9 mouse cellular contexts compared by ENCODE assay signal in the genomic region with DNA sequence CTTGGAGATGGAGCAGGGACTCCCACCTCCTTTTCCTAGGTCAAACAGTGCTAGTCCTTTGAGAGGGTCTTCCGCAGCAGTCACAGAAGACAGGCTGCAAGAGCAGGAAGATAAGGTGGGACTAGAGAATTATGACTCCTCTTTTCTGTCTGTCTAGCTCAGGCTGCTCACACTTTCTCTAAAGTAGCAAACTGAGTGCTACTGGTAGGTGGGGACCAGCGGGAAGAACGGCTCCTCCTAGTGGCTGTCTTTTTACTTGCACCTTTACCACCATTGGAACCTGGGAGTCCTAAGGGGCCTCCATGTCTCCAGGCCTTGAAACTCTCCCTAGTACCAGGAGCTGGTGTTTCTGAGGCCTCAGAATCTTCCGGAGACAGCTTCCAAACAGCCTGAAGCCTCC. TPM values are rescaled to one million over a fixed set of nuclear protein-coding genes. Genes with fewer than 3 reads are reported as not detected.
DNase-seq lines count a peak whose midpoint lies in the region; ATAC-seq lines count a peak whose summit lies in the region.
"Had no signal": no experiment of that assay in that cellular context is flagged by ENCODE, and none has a peak within 500 bp of the region (broad histone marks: within the 10 kb centered on the region; RNA-seq: fewer than 3 reads in every experiment).

No protein-coding gene starts in this region.

- no peak overlapping the region for H3K9ac ChIP-seq in liver, embryonic 13.5 days

- ATAC-seq in CD4-positive, CD25-positive, alpha-beta regulatory T cell, adult 4 months = peak; percentile 80
- ATAC-seq in liver, embryonic 13.5 days (ENCODE audit: low read depth) = peak; percentile 58

- H3K4me1 ChIP-seq in liver, embryonic 13.5 days (replicated peaks) = peaks cover 18% of the 10 kb centered on the region

- no peak overlapping the region for H3K27ac ChIP-seq in liver, embryonic 13.5 days

- peaks cover 24% of the 10 kb centered on the region for H3K27me3 ChIP-seq in liver, embryonic 13.5 days

- no peaks in the 10 kb centered on the region for H3K9me3 ChIP-seq in liver, embryonic 13.5 days (replicated peaks)

- WGBS in liver, embryonic 13.5 days (ENCODE audit: insufficient replicate concordance) = 15% methylated on average over 4 of the region's 4 CpGs

- peak; percentile 67 for DNase-seq in R1 (ENCODE audit: low read depth, low spot score)
- DNase-seq in cerebellum, postnatal 25 days = peak; percentile 65 to 84
- peak; percentile 83 for DNase-seq in heart, adult 8-10 months (ENCODE audit: low spot score)
- DNase-seq in kidney, postnatal 25 days = peak; percentile 60 to 83
- peak; percentile 54 for DNase-seq in liver, embryonic 13.5 days
- DNase-seq in retina, postnatal 1 day = peak; percentile 82
- peak; percentile 46 for DNase-seq in yolk sac, embryonic 10.5 days (ENCODE audit: low spot score)

- no peaks in the 10 kb centered on the region for H3K36me3 ChIP-seq in liver, embryonic 13.5 days

- H3K4me3 ChIP-seq in liver, embryonic 13.5 days (replicated peaks) = no peak overlapping the region

- H3K4me2 ChIP-seq in liver, embryonic 13.5 days = no peak overlapping the region

RNA-seq across cellular contexts. Expression of gene Syt8, which starts 0.9 kb away (rescaled TPM):
- polyA plus RNA-seq in CD4-positive, CD25-positive, alpha-beta regulatory T cell, adult 4 months (2017; shearing (Covaris generic)) = not detected
- under 1 TPM in 1 of 4 experiments, not detected in 3; 0.25 TPM for total RNA-seq in heart, adult 8-10 months (2022)
- not detected in 2 replicates for polyA plus RNA-seq in liver, embryonic 13.5 days (2015; fragmentation: Nextera tagmentation; extraction: Ambion mirVana)
- total RNA-seq: left cerebral cortex, adult 8-10 months had no signal

RNA-seq across cellular contexts. Expression of gene Tnni2, which starts 6.1 kb away (rescaled TPM):
- polyA plus RNA-seq in CD4-positive, CD25-positive, alpha-beta regulatory T cell, adult 4 months (2017; shearing (Covaris generic)) = not detected
- total RNA-seq in heart, adult 8-10 months (2022) = 1 to 10 TPM; 5.1 to 10.0 (median 7.8) TPM
- polyA plus RNA-seq in liver, embryonic 13.5 days (2015; fragmentation: Nextera tagmentation; extraction: Ambion mirVana) = 3.4 and 4.3 TPM in 2 replicates

RNA-seq across cellular contexts. Expression of gene Lsp1, which starts 25.1 kb away (rescaled TPM):
- polyA plus RNA-seq in CD4-positive, CD25-positive, alpha-beta regulatory T cell, adult 4 months (2017; shearing (Covaris generic)) = 1,000 to 10,000 TPM; 1,098 to 1,582 TPM
- 10 to 100 TPM; 24.0 to 40.3 (median 31.7) TPM for total RNA-seq in heart, adult 8-10 months (2022)
- polyA plus RNA-seq in liver, embryonic 13.5 days (2015; fragmentation: Nextera tagmentation; extraction: Ambion mirVana) = 14.2 and 15.5 TPM in 2 replicates

RNA-seq across cellular contexts. Expression of gene Ctsd, which starts 47.7 kb away (rescaled TPM):
- 100 to 1,000 TPM; 277 to 325 TPM for polyA plus RNA-seq in CD4-positive, CD25-positive, alpha-beta regulatory T cell, adult 4 months (2017; shearing (Covaris generic))
- 1,000 to 10,000 TPM; 1,038 to 1,126 (median 1,089) TPM for total RNA-seq in heart, adult 8-10 months (2022)
- polyA plus RNA-seq in liver, embryonic 13.5 days (2015; fragmentation: Nextera tagmentation; extraction: Ambion mirVana) = 297 and 306 TPM in 2 replicates

RNA-seq across cellular contexts. Expression of gene Gm49369, which starts 53.1 kb away (rescaled TPM):
- not detected for polyA plus RNA-seq in CD4-positive, CD25-positive, alpha-beta regulatory T cell, adult 4 months (2017; shearing (Covaris generic))
- 10 to 100 TPM in 1 of 4 experiments, 1 to 10 TPM in 2, under 1 TPM in 1; 0.63 to 14.1 (median 6.3) TPM for total RNA-seq in heart, adult 8-10 months (2022)
- 0.61 TPM in 1 of 2 replicates, not detected in the other for polyA plus RNA-seq in liver, embryonic 13.5 days (2015; fragmentation: Nextera tagmentation; extraction: Ambion mirVana)

Comparison
In these comparisons a context has a peak if more than half of its experiments do, and no peak if none do; other contexts are left out.
1. RNA of gene Lsp1, which starts 25.1 kb away (polyA plus RNA-seq): 1,098 to 1,582 TPM in CD4-positive, CD25-positive, alpha-beta regulatory T cell, adult 4 months; 14.2 to 15.5 TPM in liver, embryonic 13.5 days; every median in the first group is over 10 times any median in the second.
2. Peak in every context shown above with its lines, with median percentiles within 50 percentile points of each other: DNase-seq.